Mouse (Mus musculus): ENCODE measurements around the gene Nptn.
A peak's percentile ranks its signal among the peaks of the same experiment; 100 is the strongest.

Gene Nptn

DNA sequence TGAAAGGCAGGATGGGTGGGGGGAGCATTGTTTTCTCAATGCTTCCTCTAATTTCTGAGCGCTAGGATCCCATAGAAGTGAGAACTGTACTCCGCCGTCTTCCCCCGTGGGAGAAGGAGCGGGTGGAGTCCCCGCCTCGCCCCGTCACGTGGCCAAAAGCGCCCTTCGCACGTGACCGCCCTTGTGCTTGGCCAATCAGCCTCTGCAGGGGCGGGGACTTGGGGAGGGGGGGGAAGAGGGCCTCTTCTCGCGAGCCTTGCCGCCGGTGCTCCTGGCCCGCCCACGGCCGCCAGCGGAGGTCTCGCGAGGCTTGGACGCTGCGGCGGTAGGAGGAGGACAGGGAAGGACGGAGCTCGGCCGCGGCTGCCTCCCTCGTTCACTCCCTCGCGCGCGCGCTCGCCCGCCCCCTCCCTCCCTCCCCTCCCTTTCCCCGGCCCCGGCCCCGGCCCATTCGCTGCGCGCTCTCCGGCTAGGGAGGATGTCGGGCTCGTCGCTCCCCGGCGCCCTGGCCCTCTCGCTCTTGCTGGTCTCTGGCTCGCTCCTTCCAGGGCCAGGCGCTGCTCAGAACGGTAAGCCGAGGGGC, at the start of gene Nptn:
Gene Nptn (plus strand): TSS at position 283 of the 583 bp plus-strand sequence.
- DNase-seq (ENCODE audit: low read depth, low spot score) = peak; percentile 97

DNA sequence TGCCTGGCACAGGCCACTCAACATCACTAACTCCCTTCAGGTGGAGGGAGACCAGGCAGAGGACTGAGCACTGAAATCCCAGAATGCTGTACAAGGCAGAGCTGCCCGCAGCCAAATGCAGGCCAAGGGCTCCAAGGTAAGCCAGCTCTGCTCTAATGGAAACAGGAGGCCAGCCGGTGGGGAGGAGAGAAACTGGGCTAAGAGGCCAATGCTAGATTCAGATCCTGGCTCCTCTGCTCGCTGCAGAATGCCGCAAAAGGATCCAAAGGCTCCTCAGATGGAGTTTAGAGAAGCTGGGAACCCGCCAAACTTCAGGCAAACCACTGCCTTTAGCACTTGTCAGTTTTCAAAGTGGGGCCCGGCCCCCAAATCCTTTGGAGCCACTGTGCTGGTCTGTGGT, 48.7 kb upstream of the Nptn start:
- no peak for DNase-seq (ENCODE audit: low read depth, low spot score)

DNA sequence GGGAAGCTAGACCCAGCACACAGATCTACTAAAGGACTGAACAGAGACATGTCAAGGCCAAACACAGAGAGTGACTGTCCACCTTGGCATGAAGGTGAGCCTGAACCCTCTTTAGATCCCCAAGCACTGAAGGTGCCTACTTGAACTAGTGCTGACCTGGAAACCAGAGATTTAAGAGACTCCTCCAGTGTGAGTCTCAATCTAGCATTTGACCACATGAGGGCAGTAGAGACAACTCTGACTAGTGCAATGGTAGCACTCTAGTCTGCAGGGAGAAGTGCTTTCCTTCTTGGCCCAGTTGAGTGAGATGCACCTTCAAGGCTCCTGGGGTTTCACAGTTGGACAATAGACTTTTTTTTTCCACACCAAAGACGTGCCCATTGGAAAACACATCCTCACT, 47.3 kb upstream of the Nptn start:
- DNase-seq (ENCODE audit: low read depth, low spot score) = peak; percentile 62

DNA sequence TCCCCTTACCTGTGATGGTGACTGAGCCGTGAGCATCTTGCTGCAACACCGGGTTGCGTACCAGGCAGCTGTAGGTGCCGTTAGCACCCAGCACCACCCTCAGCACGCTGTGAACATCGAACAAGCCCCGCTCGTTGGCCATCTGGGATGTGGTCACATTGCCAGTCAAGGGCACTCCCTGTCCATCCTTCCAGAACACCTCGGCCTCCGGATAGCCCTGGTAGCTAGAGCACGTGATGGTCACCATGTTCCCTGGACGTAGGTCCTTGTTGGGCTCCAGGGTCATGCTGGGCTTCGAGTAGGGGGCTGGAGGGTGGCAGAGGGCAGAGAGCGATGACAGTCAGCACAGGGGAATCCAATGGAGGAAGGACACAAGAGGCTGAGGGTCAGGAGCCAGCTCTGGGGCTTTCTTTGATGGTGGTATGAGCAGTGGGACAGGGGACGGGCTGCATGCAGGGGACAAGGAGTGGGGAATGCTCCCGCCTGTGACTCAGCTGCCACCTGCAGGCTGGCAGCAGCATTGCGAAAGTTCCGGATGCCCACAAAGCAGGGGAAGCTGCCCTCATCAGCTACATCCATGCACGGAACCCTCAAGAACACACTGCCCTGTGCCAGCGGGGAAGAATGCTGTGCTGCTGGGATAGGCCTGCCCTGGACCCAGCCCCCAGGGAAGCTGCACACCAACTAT, 46.4 kb upstream of the Nptn start:
- DNase-seq (ENCODE audit: low read depth, low spot score) = no peak

DNA sequence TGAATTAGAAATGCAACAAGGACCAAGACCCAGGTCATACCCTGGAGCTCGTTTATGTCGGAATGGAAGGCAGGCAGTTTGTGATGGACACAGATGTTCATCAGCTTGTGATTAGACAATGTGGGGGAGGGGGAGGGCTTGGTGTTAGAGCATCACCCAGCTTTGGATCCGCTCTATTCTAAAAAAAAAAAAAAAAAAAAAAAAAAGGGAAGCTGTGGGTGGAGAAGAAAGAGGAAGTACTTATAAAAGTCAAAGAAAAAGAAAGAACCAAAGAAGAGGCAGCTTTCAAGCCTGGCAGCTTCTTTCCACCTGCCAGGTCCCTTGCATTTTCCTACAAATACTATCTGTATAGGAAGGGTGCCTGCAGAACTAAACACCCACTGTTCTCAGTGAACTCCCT, 44.3 kb upstream of the Nptn start:
- DNase-seq (ENCODE audit: low read depth, low spot score) = no peak

DNA sequence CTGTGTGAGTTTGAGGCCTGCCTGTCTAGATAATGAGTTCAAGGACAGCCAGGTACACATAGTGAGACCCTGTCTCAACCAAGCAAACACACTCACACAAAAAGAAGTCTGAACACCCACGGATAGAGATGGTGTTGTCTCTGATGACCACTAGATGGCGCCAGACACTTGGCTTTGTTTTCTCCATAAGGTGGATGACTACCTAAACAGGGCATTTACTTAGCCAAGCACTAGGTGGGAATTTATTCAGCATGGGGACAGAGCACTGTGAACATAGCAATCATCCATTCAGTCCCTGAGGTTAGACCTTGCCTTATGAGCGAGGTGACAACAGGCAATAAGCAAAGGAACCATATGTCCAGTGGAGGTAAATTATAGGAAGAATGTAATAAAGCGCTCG, 42.2 kb upstream of the Nptn start:
- peak; percentile 68 for DNase-seq (ENCODE audit: low read depth, low spot score)

DNA sequence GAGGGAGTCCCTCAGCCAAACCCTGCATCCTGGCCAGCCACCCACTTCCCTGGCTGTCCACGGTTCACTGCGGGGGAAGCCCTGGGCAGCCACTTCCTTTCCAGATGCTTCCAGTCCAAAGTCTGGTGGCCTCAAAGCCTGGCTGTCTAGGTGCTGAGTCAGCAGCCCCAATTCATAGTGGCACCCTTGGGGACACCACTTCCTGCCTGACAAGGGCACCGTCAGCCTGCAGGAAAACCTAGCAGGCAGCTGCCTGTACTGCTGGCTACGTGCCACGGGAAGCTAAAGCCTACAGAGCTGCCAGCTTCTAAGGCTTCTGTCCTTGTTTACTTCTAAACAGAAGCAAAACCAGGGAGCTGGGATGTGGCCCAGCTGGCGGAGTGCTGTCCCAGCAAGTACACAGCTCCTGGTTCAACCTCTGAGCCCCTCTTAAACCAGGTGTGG, 40.1 kb upstream of the Nptn start:
- no peak for DNase-seq (ENCODE audit: low read depth, low spot score)

DNA sequence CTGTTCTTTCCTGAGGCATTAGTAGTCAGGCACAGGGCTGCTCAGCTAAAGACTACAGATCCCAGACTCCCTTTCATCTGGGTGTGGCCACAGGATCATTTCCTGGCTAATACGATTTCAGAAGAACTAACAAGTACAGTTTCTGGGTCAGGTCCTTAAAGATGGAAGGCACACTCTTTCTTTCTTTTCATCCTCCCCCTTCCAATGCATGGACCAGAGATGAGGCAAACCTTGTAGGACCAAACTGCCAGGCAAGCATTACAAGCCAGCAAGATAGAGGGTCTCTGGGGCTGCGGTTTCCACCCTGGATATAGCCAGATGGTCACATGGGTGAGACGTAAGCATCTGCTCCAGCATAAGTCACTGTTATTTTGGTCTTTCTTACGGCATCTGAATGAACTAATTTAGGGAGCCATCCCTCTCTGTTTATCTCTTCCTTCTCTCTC, 37.1 kb upstream of the Nptn start:
- DNase-seq (ENCODE audit: low read depth, low spot score) = no peak

DNA sequence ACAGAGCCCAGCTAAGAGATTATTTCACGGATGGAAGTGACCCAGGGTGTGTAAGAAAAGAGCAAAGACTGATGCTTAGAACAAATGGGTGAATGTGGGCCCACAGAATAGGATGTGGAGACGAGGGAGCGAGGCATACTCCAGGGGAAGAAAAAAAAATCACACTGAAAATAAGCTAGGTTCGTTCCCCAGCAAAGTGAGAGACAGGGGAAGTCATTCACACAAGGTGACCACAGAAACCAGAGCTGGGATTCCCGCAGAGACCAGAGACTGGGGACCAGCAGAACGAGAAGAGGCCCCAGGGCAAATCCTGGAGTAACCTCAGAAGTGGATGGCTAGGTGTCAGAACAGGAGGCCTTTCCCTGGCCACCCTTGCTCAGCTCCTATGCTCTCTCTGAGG, 36.6 kb upstream of the Nptn start:
- no peak for DNase-seq (ENCODE audit: low read depth, low spot score)

DNA sequence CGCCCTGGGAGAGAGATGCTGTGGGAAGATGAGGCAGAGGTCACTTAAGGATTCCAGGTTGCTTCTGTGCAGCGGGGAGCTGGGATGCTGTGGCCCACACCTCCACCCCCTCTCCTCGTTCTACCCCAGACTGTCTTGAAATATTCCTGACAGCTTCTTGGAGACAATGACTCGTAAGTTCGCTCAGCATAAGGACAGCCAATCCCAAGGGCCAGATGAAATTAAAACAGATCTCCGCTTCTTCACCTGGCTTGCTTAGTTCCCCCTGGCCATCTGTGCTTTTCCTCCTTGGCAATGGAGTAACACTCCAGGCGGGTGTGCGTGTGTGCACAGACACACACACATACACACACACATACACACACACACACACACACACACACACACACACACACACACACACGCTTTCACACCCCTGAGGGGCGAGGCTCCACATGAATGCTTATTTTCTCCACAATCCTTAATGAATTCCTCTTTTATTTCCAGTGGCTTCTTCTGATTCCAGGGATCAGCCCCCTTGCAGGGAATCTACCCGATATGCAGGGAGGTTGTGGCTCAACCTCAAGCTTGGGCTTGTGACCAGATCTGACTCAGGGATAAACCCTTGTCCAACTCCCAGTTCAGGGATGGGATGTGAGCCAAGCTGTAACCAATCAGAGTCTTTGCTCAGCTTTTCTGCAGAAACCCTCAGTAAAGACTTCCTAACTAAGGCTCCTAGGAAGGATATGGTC, 35.2 kb upstream of the Nptn start:
- DNase-seq (ENCODE audit: low read depth, low spot score) = no peak

DNA sequence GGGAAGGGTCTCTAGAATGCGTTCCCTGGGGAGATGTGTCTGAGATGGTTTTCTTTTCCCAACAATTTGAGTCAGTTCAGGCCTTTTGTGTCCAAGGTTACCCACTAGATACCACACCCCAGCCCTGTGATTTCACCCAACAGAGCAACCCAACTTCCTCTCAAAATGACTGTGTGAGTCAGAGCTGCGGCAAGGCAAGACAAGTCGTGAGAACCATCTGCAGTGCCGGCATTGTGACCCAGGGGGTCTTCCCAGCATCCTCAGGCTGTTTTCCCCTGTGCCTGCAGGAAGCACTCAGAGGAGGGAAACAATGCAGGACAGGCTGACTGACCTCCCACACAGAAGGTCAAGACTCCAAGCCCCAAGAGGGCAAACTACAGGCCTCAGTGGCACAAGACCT, 33.1 kb upstream of the Nptn start:
- no peak for DNase-seq (ENCODE audit: low read depth, low spot score)

DNA sequence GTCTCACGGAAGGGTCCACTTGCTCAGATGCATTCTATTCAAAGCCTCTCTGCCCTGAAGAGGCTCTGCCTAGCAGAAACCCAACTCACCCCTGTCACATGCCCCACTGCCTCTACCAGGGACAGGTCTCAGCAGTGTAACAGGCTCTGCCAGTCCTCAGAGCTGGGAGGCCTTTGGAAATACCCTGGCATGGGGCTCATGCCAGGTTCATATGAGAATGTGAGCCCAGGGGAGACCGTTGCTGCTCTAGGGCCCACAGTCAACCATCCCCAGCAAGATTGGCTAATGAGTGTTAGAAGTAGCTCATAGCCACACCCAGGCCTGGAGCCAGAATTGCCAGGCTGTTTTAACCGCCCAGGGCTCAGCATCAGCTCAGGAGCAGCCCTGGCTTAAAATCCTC, 32.3 kb upstream of the Nptn start:
- no peak for DNase-seq (ENCODE audit: low read depth, low spot score)

DNA sequence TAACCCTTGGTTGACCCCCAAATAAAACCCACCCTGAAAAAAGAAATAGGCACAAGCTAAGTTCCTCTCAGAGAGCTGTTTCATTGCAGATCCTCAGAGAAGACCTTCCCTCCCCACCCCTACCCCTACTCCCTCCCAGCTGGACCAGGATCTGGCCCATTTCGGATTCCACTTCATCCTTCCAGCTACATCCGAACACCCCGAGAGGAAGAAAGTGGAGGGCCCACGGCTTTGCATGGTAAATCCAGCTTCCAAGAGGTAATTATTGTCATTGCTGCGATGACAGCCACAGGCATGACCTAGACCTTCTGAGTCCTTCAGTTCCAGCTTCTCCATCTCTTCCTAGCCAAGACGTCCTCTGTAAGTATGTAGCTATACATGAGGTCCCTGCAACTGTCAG, 31.1 kb upstream of the Nptn start:
- no peak for DNase-seq (ENCODE audit: low read depth, low spot score)

DNA sequence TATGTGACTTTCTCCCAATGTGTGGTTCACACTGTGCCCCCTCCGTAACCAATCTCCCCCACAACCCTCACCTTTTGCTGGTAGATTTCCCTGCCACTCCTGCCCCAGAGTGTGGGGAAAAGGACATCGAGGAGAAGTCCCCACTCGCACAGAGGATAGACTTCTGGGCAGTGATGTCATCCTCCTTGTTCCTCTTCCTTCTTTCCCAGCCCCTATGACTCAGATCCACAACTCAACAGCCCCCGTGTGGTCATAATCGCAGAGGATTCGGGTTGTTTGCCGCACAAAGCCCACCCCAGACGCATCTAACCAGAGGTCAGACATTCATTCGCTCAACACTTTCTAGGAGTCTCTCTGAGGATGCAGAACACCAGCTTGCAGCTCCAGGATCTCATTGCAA, 30.0 kb upstream of the Nptn start:
- no peak for DNase-seq (ENCODE audit: low read depth, low spot score)

DNA sequence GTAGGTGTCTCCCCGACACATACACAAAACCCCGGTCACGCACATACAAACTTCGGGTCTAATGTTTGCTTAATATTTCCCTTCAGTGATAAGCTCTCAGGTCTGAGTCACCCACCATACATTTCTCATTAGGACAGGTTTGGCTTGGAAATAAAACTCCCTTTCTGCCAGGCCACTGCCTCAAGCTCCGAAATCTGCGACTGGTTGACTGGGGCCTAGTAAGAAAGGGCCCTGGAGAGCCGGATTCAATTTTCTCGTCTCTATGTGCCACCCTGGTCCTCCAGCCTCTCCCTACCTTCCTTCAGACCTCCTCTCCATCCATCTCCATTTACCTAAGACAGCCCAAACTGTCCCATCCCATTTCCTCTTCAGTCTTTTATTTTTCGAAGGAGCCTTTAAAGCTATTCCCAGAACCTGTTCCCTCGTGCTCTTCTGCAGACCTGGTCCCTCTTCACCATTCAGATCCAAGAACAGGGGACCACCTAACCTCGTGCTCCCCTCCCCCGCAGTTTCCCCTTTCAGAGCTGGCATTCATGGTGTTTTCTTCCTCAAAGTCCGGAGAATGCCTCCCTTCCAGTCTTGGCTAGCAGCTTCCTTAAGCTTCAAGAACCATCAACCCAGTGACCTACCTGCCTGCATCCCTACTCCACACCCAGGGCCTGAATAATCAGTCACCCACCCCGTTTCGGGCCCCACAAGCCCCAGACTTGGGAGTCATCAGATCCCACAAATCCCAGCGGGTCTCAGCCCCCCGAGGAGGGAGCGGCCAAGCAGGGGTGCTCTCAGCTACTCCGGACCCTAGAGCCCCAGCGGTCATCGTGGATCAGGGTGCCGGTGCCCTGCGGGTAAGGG, 27.8 kb upstream of the Nptn start:
- DNase-seq (ENCODE audit: low read depth, low spot score) = no peak

DNA sequence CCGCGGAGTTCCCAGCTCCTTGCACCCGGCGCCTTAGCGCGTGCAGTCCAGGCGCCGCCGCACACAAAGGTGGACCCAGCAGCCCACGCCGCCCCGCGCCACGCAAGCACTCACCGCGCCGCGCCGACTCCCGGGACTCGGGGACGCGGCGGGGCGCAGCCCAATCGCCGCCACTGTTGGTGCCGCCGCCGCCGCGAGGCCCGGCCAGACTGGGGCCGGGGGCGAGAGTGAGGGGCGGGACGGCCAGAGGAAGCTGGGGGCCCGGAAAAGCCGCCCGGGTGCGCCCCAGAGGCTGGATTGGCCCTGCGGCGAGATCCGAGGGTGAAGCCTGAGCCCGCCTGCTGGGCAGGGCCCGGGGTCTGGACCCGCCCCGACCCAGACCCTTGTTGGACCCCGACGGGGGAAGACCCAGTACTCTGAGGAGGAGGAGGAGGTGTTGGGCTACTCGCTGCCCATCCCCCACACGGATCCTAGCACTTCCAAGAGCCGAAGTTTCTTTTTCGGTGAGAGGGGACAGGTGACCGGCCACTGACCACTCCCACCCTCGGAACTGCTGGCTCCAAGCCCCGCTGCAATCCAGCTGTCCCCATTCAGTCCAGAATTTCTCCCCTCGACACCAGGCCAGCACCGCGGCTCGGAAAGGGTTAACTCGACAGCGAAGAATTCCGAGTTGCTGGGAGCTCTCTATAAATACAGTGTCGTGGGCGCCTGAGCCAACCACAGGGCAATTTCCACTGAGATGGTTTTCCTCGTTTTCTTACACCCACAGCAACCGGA, 26.9 kb upstream of the Nptn start, which contains the start of gene Cd276:
Gene Cd276 (minus strand): TSS at position 530 of the 777 bp plus-strand sequence.
- DNase-seq (ENCODE audit: low read depth, low spot score) = no peak

DNA sequence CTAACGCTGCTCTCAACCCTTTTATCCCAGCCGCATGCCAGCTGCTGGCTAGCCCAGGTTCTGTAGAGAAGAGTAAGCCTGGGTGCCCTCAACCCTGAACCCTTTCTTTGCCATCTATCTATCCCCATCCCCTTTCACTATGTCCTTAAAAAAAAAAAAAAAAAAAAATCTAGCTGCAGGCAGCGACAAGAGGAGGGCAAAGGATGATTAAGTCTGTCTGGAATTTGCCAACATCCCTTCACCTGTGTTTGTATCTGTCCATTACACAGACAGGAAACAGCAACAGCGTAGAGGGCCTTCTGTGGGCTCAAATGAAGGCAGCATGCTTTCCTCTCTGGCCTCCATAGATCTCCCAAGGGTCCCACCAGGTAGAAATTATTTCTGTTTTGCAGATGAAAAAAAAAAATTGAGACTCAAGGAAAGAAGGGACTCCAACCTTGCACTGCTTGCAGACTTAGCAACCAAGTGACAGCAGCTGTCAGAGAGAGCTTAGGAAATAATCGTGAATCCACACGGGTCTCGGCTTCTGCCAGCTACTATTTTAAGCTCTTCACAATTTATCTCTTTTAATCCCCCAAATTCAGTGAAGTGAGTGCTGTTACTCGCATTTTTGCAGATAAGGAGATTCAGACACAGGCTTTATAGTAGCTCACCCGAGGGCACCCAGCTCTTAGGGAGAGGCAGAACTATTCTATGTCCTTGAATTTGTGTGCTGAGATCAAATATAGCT, 26.2 kb upstream of the Nptn start:
- DNase-seq (ENCODE audit: low read depth, low spot score) = no peak

DNA sequence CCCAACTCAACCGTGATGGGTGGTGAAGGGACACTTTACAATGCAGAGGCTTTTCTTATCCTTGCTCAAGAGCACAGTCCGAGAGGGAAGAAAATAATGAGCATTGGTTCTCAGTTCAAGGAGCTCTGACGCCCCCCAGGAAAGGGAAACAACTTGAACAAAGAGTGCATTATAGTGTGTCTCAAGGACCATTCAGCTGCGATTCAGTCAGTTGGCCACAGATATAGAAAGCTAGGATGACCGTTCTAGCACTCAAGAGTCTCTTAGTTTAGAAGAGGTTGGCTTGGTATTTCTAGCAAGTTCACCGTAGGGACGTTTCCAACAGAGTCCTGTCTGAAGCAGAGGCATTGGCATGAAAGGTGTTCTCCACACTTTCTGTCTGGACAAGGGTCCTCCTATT, 25.4 kb upstream of the Nptn start:
- DNase-seq (ENCODE audit: low read depth, low spot score) = no peak

DNA sequence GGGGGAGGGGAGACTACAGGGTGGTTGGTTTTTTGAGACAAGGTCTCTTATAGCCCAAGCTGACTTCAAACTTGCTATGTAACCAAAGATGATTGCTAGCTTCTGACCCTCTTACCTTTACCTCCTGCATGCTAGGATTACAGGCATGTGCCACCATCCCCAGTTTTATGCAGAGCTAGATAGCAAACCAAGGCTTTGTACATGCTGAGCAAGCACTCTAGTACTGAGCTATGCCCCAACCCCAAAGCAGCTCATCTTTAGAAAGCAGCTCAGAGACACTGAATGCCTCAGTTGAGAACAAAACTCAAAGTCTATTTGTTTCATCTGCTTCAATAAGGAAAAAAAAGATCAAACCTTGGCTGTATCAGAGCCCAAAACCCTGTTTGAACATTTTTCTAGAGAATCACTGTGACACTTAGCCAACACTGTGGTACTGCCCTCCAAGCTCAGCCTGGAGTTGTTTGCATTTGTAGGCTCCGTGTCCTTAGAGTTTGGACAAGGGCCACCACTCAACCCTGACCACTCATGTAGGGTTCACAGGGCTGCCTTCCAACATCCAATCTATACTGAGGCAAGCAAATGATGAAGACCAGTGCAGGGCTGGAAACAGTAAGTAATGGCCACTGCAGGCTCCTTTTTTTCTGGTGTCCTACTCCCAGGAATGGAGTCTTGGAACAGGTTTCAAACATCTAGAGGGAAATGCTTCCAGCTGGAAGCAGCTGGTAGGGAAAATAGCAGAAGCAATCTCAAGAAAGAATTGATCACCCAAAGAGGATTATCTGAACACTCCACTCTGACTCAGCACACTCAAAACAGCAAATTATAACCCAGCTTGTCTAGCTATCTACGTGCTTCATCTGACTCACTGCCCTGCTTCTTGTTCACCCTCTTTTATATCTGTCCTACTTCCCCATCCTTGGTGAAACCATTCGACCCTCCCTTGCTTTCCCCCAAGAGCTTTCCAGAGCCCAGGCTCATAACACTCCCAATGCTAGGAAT, 24.3 kb upstream of the Nptn start:
- DNase-seq (ENCODE audit: low read depth, low spot score) = no peak

All from retina, postnatal 7 days (tissue).